Mouse (Mus musculus) megakaryocyte progenitor cell, adult 5-6 weeks (primary cell): ENCODE results near the gene Klhl20. TPM values are rescaled to one million over a fixed set of nuclear protein-coding genes. Genes with fewer than 3 reads are reported as not detected.

Experiments
- ATAC-seq: replicated peaks from 2 replicates; pipeline ENCODE4 v1.8.0; 2016; ENCODE audit warnings: mild to moderate bottlenecking, moderate TSS enrichment, inconsistent platforms; ENCODE audit not compliant: poor library complexity
- total RNA-seq, 2 experiments: library from RNA; stranded (forward) in 1 of 2; stranded (reverse) in 1 of 2; fragments of 157-497, 149-512 nt in 1 of 2; fragments of 200-1000 nt in 1 of 2; gene quantifications; 2 replicates each; pipeline versions ENCODE4 v1.2.3 to v1.2.4; 2015 to 2017

The Klhl20 gene
- total RNA-seq, 2 experiments from 2014 or later: 14.2 to 31.6 TPM

DNA sequence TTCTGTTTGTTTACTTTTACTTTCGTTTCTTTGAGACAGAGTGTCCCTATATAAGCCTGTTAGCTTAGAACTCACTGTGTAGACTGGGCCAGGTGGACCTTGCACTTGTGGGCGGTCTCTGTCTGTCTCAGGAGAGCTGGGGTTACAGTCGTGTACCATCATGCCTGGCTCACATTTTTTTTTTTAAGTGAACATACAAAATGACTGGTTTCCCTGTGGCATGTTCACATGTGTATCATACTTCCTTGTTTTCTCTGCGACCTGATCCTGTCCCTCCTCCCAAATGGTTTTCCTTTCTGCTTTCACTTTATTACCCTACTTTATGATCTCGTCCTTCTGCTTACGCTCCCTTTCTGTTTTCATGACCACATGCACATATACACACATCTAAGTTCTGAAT is 55.1 kb downstream of the Klhl20 start:
- peak; percentile 66 for ATAC-seq

DNA sequence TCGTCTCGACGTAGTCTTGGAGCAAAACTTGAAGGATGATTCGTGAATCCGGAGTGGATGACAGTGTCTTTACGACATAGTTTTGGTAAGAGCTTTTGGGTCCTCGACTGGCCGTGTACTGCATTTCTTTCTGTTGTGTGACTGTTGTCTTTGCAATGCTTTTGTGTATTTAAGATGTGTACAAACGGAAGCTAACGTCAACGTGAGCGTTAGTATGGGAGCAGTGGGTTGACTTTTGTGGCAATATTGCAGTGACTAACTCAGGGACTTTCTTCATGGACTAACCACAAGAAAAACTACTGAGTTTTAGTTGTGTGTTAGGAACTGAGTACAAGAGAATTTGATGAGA is 60.1 kb downstream of the Klhl20 start:
- ATAC-seq: peak; percentile 1; the same call in 1 of the 2 replicates

DNA sequence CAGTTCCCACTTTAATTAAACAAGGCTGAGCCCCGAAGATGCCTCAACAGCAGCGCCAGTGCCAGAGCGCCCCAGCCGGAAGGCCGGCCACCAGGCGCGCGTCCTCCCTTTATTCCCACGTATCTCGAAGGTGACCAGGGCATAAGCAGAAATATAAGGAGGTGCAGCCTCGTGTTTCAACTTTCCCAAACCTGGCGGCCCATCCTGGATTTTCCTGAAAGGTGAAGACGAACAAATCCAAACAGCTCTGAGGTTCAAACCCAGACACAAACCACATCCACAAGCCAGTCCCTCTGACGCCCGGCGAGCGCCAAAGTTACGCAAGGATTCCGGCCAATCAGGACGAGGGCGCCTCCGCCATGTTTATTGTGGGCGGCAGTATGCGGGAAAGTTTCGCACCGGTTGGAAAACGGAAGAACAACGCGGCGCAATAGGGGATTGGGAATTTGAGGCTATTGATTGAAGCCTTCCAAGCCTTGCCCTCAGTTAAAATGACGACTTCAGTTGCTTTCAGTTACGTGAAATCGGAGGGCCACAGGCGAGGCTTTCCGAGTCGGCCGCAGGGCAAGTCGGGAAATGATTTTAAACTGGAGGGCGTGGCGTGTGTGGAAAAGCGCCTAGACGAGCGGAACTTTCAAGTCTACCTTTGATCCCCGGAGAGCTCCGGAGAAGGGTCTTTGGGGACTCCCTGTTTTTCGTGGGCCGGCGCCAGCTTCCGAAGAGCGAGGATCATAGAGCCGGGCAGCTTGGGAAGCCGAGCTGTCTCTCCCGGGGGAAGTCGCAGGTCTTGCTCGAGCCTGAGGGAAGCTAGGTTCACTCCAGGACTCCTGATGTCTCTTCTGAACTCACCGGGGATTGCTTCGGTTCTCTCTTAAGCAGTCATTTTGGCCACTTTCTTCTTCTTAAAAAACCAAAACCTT is 60.7 kb downstream of the Klhl20 start, which contains the start of the genes Dars2 and Cenpl:
TSS of gene Dars2 (minus strand) at position 307 of the 920 bp plus-strand sequence.
TSS of gene Cenpl (plus strand) at position 362 of the 920 bp plus-strand sequence.
- peak; percentile 88 for ATAC-seq

DNA sequence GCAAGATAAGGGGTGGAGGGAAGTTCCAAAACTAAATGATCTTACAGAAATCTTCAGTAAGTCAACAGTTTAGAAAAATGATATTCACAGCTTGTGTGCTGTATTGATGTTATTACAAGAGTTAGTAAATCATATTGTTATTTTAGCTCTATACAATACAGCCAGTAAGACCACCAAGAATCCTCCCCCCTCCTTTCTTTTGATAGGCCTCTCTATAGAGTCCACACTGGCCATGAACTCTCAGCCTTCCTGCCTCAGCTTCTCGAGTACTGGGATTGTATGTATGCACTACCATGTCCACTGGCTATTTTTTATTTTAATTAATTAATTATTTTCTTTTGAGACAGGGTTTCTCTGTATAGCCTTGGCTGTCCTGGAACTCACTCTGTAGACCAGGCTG is 68.0 kb downstream of the Klhl20 start:
- no peak for ATAC-seq

DNA sequence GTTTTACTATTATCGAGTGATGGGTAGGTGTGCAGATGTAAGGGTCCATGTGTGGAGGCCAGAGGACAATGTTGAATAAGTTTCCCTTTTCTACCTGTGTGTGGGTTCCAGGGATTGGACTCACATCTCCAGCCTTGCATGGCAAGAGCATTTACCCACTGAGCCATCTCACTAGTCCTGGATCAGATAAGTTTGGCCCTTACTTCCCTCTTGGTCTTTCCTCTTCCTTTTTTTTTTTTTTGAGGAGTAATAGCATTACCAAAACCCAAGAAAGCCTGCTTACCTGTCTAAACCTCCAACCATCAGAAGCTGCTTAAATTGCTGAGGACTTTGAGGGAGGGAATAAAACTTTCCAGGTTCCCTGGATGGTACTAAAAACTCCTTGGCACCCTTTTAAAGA is 74.1 kb downstream of the Klhl20 start:
- no peak for ATAC-seq

DNA sequence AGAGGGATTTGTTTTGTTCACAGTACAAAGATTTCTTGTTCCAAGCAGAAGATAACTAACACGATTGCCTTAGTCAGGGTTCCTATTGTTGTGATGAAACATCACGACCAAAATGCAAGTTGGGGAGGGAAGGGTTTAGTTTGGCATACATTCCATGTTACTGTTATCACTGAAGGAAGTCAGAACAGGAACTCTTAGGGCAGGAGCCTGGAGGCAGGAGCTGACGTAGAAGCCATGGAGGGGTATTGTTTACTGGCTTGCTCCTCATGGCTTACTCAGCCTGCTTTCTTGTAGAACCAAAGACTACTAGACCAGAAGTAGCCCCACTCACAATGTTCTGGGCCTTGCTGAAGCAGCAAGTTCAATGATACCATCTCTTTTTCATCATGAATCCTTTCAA is 84.3 kb downstream of the Klhl20 start:
- no peak for ATAC-seq

DNA sequence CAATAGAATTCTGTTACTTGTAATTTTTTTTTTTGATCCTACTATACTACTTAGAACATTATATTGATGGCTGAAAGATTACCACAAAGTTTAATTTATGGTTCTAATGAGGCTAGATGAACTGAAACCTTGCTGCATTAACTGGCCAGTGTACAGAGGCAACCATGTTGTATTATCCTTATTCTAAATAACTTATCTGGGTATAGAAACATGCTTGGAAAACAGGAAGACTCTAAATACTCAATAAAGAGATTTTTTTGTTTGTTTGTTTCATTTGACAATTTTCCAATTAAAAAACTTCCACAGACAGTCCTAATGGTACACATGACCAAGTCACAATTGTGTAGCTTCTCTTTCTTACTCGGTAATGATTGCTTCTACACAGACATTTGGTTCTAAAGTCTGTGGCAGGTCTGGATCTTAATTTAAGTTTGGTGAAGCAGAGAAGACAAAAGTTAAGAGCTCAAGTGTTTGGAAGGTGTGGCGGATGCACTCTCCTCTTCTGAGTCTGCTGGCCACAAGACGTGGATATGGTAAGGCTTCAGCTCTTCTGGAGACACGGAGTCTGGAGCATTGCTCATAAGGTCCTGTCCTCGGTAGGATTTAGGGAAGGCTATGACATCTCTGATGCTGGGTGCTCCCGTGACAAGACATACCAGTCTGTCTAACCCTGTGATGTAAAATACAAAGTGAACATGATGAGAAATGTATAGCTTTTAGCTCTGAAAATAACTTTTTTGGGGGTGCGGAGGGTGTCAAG is 89.9 kb downstream of the Klhl20 start:
- no peak for ATAC-seq

DNA sequence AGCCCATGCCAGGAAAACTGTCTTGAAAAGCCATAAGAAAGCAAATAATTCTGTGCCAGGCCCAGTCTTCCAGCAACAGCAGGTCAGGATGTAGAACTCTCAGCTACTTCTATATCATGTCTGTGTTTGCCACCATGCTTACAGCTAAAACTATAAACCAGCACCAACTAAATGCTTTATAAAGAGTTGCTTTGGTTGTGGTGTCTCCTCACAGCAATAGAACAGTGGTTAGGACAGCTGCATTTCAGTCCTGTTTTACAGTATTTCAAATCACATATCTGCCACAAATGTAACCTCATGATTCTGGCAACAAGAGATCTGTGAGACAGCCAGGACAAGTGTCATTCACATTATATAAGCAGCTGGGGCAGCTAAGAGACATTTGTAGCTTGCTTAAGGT is 90.5 kb downstream of the Klhl20 start:
- ATAC-seq: 0 out of 2 replicates have a peak, but pooled peaks have one; percentile 1

DNA sequence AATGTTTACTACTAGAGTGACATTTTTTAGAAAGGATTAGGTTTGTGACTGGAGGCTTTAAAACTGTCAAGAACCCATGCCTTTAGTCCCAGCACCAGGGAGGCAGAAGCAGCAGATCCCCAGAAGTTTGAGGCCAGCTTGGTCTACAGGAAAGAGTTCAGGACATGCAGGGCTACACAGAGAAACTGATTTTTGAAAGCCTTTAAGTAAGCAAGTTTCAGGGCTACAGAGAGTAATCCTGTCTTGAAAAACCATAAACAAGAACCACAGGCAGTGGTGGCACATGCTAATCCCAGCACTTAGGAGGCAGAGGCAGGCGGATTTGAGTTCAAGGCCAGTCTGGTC is 90.9 kb downstream of the Klhl20 start:
- no peak for ATAC-seq

DNA sequence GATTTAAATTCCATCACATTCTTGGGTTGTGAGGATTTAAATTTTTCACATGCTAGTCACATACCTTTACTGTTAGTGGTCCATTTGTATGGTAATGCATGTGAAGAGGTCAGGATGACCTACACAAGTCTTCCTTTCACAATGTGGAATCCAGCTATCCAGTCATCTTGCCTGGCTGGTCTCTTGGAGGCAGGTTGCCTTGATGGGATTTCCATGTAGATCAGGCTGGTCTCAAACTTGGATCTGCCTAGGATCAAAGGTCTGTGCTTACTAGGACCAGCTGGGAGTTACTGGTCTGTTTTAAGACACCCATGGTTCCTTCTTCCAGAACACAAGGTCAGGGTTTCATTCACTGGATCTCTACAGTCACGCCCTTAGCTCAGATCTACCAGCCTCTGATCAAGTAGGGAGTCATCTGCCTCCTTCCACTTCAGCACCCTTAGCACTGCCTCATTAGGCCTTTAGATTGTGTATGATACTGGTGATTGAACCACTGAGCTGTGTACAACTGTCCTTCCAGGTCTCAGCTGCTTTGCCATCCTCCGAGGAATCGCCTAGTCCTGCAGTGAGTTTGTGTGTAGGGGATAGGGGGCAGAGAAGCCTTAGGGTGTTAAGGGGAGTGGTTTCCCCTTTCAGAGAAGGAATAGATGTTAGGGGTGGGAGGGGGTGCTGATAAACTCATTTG is 91.4 kb downstream of the Klhl20 start:
- ATAC-seq: peak; percentile 24

DNA sequence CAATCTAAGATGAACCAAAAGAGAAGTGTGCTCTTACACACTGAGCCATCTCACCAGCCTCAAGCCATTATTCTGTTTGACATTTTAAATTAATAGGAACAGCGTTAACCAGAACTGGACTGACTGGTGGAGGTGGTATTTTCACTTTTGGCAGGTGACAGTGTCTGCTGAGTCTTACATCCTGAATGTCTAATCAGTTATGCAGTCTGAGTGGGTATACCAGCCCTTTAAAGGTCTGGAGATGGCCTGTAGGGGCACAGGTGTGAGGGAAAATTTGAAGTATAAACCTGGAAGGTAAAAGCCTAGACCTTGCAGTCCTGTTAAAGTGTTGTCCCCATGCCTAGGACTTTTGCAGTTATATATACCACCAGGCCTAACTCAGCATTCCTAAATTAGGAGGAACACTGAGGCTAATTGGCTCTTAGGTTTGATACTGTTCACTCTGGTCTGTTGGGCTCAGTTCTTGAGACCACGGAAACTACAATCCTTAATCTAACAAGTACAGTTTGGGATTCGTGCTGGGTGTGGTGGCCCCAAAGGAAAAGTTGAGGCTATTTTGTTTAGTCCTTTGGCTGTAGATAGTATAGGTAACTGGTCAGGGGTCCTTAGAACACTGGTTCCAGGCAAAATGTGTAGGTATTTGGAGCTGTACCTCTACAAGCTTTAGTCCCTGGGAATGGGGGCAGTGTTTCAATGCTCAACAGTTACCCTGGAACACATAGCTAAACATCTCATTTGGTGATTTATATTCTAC is 92.2 kb downstream of the Klhl20 start:
- ATAC-seq: peak; percentile 4

Other genes starting within 250 kb of the Klhl20 start
- gene Rc3h1, start 225.1 kb downstream of the Klhl20 start, total RNA-seq (2015): 30.1 and 31.4 TPM in 2 replicates
- 15.7 and 17.2 TPM in 2 replicates for gene Rc3h1, start 225.1 kb downstream of the Klhl20 start, total RNA-seq (2017)
- gene Serpinc1, start 152.9 kb downstream of the Klhl20 start, total RNA-seq (2015): 0.20 and 0.27 TPM in 2 replicates
- 0.04 and 0.17 TPM in 2 replicates for gene Serpinc1, start 152.9 kb downstream of the Klhl20 start, total RNA-seq (2017)
- 4.8 and 7.1 TPM in 2 replicates for gene Zbtb37, start 96.7 kb downstream of the Klhl20 start, total RNA-seq (2015)
- gene Zbtb37, start 96.7 kb downstream of the Klhl20 start, total RNA-seq (2017): 3.6 and 6.4 TPM in 2 replicates
- 38.7 and 40.5 TPM in 2 replicates for gene Dars2, start 60.9 kb downstream of the Klhl20 start, total RNA-seq (2015)
- gene Dars2, start 60.9 kb downstream of the Klhl20 start, total RNA-seq (2017): 35.8 and 43.6 TPM in 2 replicates
- 38.1 and 41.3 TPM in 2 replicates for gene Cenpl, start 60.8 kb downstream of the Klhl20 start, total RNA-seq (2015)
- gene Cenpl, start 60.8 kb downstream of the Klhl20 start, total RNA-seq (2017): 7.3 and 8.3 TPM in 2 replicates
- gene Ankrd45, start 11.2 kb upstream of the Klhl20 start, total RNA-seq (2015): not detected in 2 replicates
- not detected in 2 replicates for gene Ankrd45, start 11.2 kb upstream of the Klhl20 start, total RNA-seq (2017)
- gene Tex50, start 27.8 kb upstream of the Klhl20 start, total RNA-seq (2015): not detected in 2 replicates
- not detected in 2 replicates for gene Tex50, start 27.8 kb upstream of the Klhl20 start, total RNA-seq (2017)
- gene Prdx6, start 119.7 kb upstream of the Klhl20 start, total RNA-seq (2015): 292 and 298 TPM in 2 replicates
- 334 and 393 TPM in 2 replicates for gene Prdx6, start 119.7 kb upstream of the Klhl20 start, total RNA-seq (2017)